Mouse (Mus musculus): Measurements from ENCODE around the gene Sult1d1. TPM values are rescaled to one million over a fixed set of nuclear protein-coding genes. Genes with fewer than 3 reads are reported as not detected.

The Sult1d1 gene
- polyA plus RNA-seq (2015; fragmentation: Nextera tagmentation; extraction: Ambion mirVana): not detected in 2 replicates

GRCm38 (mm10) chr5:87568845-87569244 lies at the start of gene Sult1d1:
Sult1d1 (minus strand) TSS chr5:87569027.
- no peaks in the 10 kb centered on the region for H3K9me3 ChIP-seq (replicated peaks)
- ATAC-seq: no peak
- H3K27me3 ChIP-seq: no peaks in the 10 kb centered on the region
- no peak within 1 kb of the TSS for H3K27ac ChIP-seq
- H3K4me2 ChIP-seq: no peak within 1 kb of the TSS
- H3K9ac ChIP-seq: no peak within 1 kb of the TSS
- no peaks in the 10 kb centered on the region for H3K4me1 ChIP-seq
- no peak within 1 kb of the TSS for H3K4me3 ChIP-seq
- H3K36me3 ChIP-seq (ENCODE audit: poor library complexity, severe bottlenecking): no peaks in the 10 kb centered on the region
- 90% methylated on average over 5 of the region's 5 CpGs for WGBS

GRCm38 (mm10) chr5:87615128-87615390 lies 46.2 kb upstream of the Sult1d1 start:
- H3K4me3 ChIP-seq: no peak overlapping the region
- H3K9ac ChIP-seq: no peak overlapping the region
- H3K9me3 ChIP-seq (replicated peaks): no peaks in the 10 kb centered on the region
- H3K36me3 ChIP-seq (ENCODE audit: poor library complexity, severe bottlenecking): no peaks in the 10 kb centered on the region
- no peaks in the 10 kb centered on the region for H3K27me3 ChIP-seq
- no peak for ATAC-seq
- 91% methylated on average over 2 of the region's 2 CpGs for WGBS
- no peaks in the 10 kb centered on the region for H3K4me1 ChIP-seq
- H3K27ac ChIP-seq: no peak overlapping the region
- H3K4me2 ChIP-seq: no peak overlapping the region

GRCm38 (mm10) chr5:87614364-87615127 lies 45.7 kb upstream of the Sult1d1 start:
- no peaks in the 10 kb centered on the region for H3K4me1 ChIP-seq
- H3K27me3 ChIP-seq: no peaks in the 10 kb centered on the region
- H3K27ac ChIP-seq: no peak overlapping the region
- no peak overlapping the region for H3K4me3 ChIP-seq
- ATAC-seq: no peak
- H3K9ac ChIP-seq: no peak overlapping the region
- H3K9me3 ChIP-seq (replicated peaks): no peaks in the 10 kb centered on the region
- H3K36me3 ChIP-seq (ENCODE audit: poor library complexity, severe bottlenecking): no peaks in the 10 kb centered on the region
- H3K4me2 ChIP-seq: no peak overlapping the region

- Histone ChIP-seq H3K4me2 (no peak overlapping the region), H3K36me3 (ENCODE audit: poor library complexity, severe bottlenecking) (no peaks in the 10 kb centered on the region), H3K9me3 (replicated peaks) (no peaks in the 10 kb centered on the region), H3K27me3 (no peaks in the 10 kb centered on the region), H3K4me1 (no peaks in the 10 kb centered on the region), H3K27ac (no peak overlapping the region), H3K9ac (no peak overlapping the region), H3K4me3 (no peak overlapping the region)
- WGBS: 84% methylated on average over 3 of the region's 3 CpGs
- no peak for ATAC-seq
Measured at GRCm38 (mm10) chr5:87601018-87601417, 32.2 kb upstream of the Sult1d1 start.

- ATAC-seq: no peak
- WGBS: 72% methylated on average over 2 of the region's 2 CpGs
- no peak overlapping the region for H3K9ac ChIP-seq
- H3K27ac ChIP-seq: no peak overlapping the region
- H3K4me2 ChIP-seq: no peak overlapping the region
- no peak overlapping the region for H3K4me3 ChIP-seq
- no peaks in the 10 kb centered on the region for H3K4me1 ChIP-seq
- H3K36me3 ChIP-seq (ENCODE audit: poor library complexity, severe bottlenecking): no peaks in the 10 kb centered on the region
- no peaks in the 10 kb centered on the region for H3K9me3 ChIP-seq (replicated peaks)
- H3K27me3 ChIP-seq: no peaks in the 10 kb centered on the region
Measured at GRCm38 (mm10) chr5:87597891-87598290, 29.1 kb upstream of the Sult1d1 start.

- H3K4me1 ChIP-seq: no peaks in the 10 kb centered on the region
- H3K9me3 ChIP-seq (replicated peaks): no peaks in the 10 kb centered on the region
- no peaks in the 10 kb centered on the region for H3K36me3 ChIP-seq (ENCODE audit: poor library complexity, severe bottlenecking)
- no peaks in the 10 kb centered on the region for H3K27me3 ChIP-seq
- H3K4me3 ChIP-seq: no peak within 1 kb of the TSS
- no peak within 1 kb of the TSS for H3K27ac ChIP-seq
- 67% methylated on average over 5 of the region's 5 CpGs for WGBS
- ATAC-seq: no peak
- H3K4me2 ChIP-seq: no peak within 1 kb of the TSS
- H3K9ac ChIP-seq: no peak within 1 kb of the TSS
Measured at GRCm38 (mm10) chr5:87591494-87591893, 22.7 kb upstream of the Sult1d1 start, which contains the start of gene Sult1e1. Sult1e1 (minus strand) TSS chr5:87591594.

- ATAC-seq: no peak
- no peaks in the 10 kb centered on the region for H3K36me3 ChIP-seq (ENCODE audit: poor library complexity, severe bottlenecking)
- no peaks in the 10 kb centered on the region for H3K4me1 ChIP-seq
- H3K4me2 ChIP-seq: no peak overlapping the region
- no peak overlapping the region for H3K4me3 ChIP-seq
- no peaks in the 10 kb centered on the region for H3K9me3 ChIP-seq (replicated peaks)
- no peak overlapping the region for H3K9ac ChIP-seq
- 90% methylated on average over 2 of the region's 2 CpGs for WGBS
- H3K27ac ChIP-seq: no peak overlapping the region
- no peaks in the 10 kb centered on the region for H3K27me3 ChIP-seq
Measured at GRCm38 (mm10) chr5:87589916-87590315, 21.1 kb upstream of the Sult1d1 start.

- H3K27ac ChIP-seq: no peak overlapping the region
- no peak overlapping the region for H3K4me2 ChIP-seq
- no peaks in the 10 kb centered on the region for H3K36me3 ChIP-seq (ENCODE audit: poor library complexity, severe bottlenecking)
- no peaks in the 10 kb centered on the region for H3K4me1 ChIP-seq
- WGBS: 88% methylated on average over 1 of the region's 1 CpGs
- no peak overlapping the region for H3K4me3 ChIP-seq
- ATAC-seq: no peak
- H3K27me3 ChIP-seq: no peaks in the 10 kb centered on the region
- no peaks in the 10 kb centered on the region for H3K9me3 ChIP-seq (replicated peaks)
- no peak overlapping the region for H3K9ac ChIP-seq
Measured at GRCm38 (mm10) chr5:87580389-87580788, 11.6 kb upstream of the Sult1d1 start.

GRCm38 (mm10) chr5:87574174-87574573 lies 5.3 kb upstream of the Sult1d1 start:
- Histone ChIP-seq H3K9me3 (replicated peaks) (no peaks in the 10 kb centered on the region), H3K36me3 (ENCODE audit: poor library complexity, severe bottlenecking) (no peaks in the 10 kb centered on the region), H3K27ac (no peak overlapping the region), H3K4me1 (no peaks in the 10 kb centered on the region), H3K27me3 (no peaks in the 10 kb centered on the region), H3K4me2 (no peak overlapping the region), H3K4me3 (no peak overlapping the region), H3K9ac (no peak overlapping the region)
- no peak for ATAC-seq
- WGBS: 59% methylated on average over 1 of the region's 1 CpGs

- Histone ChIP-seq H3K4me2 (no peak overlapping the region), H3K4me3 (no peak overlapping the region), H3K36me3 (ENCODE audit: poor library complexity, severe bottlenecking) (no peaks in the 10 kb centered on the region), H3K4me1 (no peaks in the 10 kb centered on the region), H3K9ac (no peak overlapping the region), H3K9me3 (replicated peaks) (no peaks in the 10 kb centered on the region), H3K27me3 (no peaks in the 10 kb centered on the region), H3K27ac (no peak overlapping the region)
- no peak for ATAC-seq
- 56% methylated on average over 5 of the region's 5 CpGs for WGBS
Measured at GRCm38 (mm10) chr5:87573490-87573889, 4.7 kb upstream of the Sult1d1 start.

GRCm38 (mm10) chr5:87572781-87573180 lies 4.0 kb upstream of the Sult1d1 start:
- H3K27me3 ChIP-seq: no peaks in the 10 kb centered on the region
- H3K27ac ChIP-seq: no peak overlapping the region
- no peak overlapping the region for H3K9ac ChIP-seq
- WGBS: 89% methylated on average over 6 of the region's 6 CpGs
- no peak overlapping the region for H3K4me2 ChIP-seq
- H3K4me3 ChIP-seq: no peak overlapping the region
- no peaks in the 10 kb centered on the region for H3K4me1 ChIP-seq
- no peaks in the 10 kb centered on the region for H3K9me3 ChIP-seq (replicated peaks)
- no peaks in the 10 kb centered on the region for H3K36me3 ChIP-seq (ENCODE audit: poor library complexity, severe bottlenecking)
- no peak for ATAC-seq

- Histone ChIP-seq H3K27me3 (no peaks in the 10 kb centered on the region), H3K9me3 (replicated peaks) (no peaks in the 10 kb centered on the region), H3K4me1 (no peaks in the 10 kb centered on the region), H3K4me3 (no peak overlapping the region), H3K4me2 (no peak overlapping the region), H3K27ac (no peak overlapping the region), H3K9ac (no peak overlapping the region), H3K36me3 (ENCODE audit: poor library complexity, severe bottlenecking) (no peaks in the 10 kb centered on the region)
- 93% methylated on average over 1 of the region's 1 CpGs for WGBS
- ATAC-seq: no peak
Measured at GRCm38 (mm10) chr5:87567306-87567705, 1.5 kb downstream of the Sult1d1 start.

GRCm38 (mm10) chr5:87562966-87563365 lies 5.9 kb downstream of the Sult1d1 start:
- Histone ChIP-seq H3K4me2 (no peak overlapping the region), H3K4me3 (no peak overlapping the region), H3K36me3 (ENCODE audit: poor library complexity, severe bottlenecking) (no peaks in the 10 kb centered on the region), H3K27me3 (no peaks in the 10 kb centered on the region), H3K4me1 (no peaks in the 10 kb centered on the region), H3K9ac (no peak overlapping the region), H3K9me3 (replicated peaks) (no peaks in the 10 kb centered on the region), H3K27ac (no peak overlapping the region)
- ATAC-seq: no peak

All from forebrain, embryonic 13.5 days (tissue).